Mouse (Mus musculus) layer of hippocampus, postnatal 25 days (tissue): ENCODE results near the gene Elavl3. TPM values are rescaled to one million over a fixed set of nuclear protein-coding genes. Genes with fewer than 3 reads are reported as not detected.
"Not testable (repeated sequence)": the region's sequence is repeated elsewhere in the genome, so short reads cannot be mapped to it uniquely, and the experiment has no call there.

Experiments used
- DNase-seq, 2 experiments: peaks; one replicate each; pipeline ENCODE4 v3.0.0; 2022; ENCODE audit warnings: mixed read lengths in 2 of 2, low spot score in 1 of 2; ENCODE audit errors: extremely low spot score in 1 of 2
- total RNA-seq, 2 experiments: library from RNA; stranded (reverse); gene quantifications; 2 replicates each; pipeline ENCODE4 v1.2.3; 2021

Elavl3 gene
- 100 to 1,000 TPM; 155 to 158 TPM for total RNA-seq

- peak; percentile 73 to 76 for DNase-seq
Measured at GRCm38 (mm10) chr9:22051958-22052254, at the start of gene Elavl3. Elavl3 (minus strand) TSS chr9:22052023.

DNA sequence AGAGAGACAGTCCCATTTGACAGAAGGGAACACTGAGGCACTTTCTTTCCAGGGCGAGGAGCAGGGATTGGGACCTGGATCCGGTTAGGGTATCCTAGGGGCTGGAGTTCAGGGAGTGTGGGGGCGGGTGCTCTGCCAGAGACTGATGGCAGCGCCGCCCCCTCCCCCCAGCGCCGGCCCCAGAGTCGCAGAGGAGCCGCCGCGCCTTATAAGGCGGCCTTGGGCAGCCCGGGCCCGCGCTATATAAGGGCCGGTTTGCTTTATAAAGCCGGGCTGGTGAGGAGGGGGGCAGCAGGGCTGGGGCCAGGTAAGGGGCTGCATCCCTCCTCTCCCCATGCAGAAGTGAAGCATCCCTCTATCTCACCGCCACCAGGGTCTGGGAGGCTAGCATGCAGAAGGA, 48.1 kb upstream of the Elavl3 start:
- no peak for DNase-seq

- no peak for DNase-seq
Measured at GRCm38 (mm10) chr9:22098993-22099696, 47.3 kb upstream of the Elavl3 start, which contains the start of gene Cnn1. Cnn1 (plus strand) TSS chr9:22099216.

- DNase-seq: peak; percentile 41 to 68
Measured at GRCm38 (mm10) chr9:22095854-22096307, 44.1 kb upstream of the Elavl3 start.

- DNase-seq: no peak
Measured at GRCm38 (mm10) chr9:22092746-22093145, 40.9 kb upstream of the Elavl3 start.

GRCm38 (mm10) chr9:22089986-22090385, 38.2 kb upstream of the Elavl3 start:
- no peak for DNase-seq

- DNase-seq: no peak
Measured at GRCm38 (mm10) chr9:22089281-22089680, 37.5 kb upstream of the Elavl3 start.

- no peak for DNase-seq
Measured at GRCm38 (mm10) chr9:22087034-22087618, 35.3 kb upstream of the Elavl3 start.

DNA sequence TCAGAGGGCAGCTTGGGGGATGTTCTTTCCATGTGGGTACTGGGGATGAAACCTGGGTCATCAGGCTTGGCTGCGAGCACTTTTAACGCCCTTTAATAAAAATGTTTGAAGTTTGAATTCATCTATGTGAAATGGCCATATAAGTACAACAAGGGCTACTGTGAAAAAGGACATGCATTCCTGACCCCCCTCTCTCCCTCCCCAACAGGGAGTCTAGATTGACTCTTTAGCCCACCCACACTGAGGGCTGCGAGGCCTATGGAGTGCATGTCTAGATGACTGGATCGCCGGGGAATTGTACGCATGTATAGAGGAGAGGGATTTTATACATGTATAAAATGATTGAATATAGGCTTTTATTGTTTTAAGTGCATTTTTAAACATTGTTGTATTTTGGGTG, 34.2 kb upstream of the Elavl3 start:
- no peak for DNase-seq

DNA sequence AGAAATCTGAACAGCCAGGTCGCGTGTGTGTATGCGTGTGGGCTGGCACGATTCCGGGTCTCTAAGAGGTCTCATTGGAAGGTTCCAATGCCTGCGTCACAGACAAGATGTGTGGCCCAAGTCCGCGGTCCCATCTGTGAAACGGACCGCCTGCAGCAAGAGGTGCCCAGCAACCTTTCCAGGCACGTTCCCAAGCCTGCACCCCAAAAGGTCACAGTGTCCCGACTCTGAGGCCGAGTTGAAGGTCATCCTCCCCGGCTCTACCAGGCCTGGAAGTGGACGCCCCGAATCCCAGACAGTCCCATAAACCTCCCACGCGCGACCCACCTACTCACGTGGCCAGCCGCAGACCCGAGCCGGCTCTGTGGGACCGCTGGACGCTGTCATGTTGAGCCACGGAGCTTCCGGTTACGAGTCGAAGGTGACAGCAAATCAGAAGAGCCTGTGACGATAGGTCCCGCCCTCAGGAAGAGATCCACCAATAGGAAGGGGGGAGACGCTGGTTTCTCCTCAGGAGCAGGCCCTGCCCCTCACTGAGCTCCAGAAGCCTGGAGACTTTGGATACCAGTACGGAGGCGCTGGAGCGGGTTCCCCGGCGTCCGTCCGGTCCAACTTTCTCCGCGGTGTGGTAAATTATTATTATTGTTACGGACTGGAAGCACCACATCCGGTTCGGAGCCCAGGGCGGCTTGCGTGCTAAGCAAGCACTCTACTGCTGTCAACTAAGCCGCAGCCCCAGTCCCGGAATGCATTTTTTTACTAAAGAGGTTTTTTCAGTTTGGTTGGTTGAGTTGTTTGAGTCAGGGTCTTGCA, 33.4 kb upstream of the Elavl3 start, which contains the start of gene Ecsit:
TSS of gene Ecsit (minus strand) at position 417 of the 813 bp plus-strand sequence.
- DNase-seq: peak; percentile 76 to 83

DNA sequence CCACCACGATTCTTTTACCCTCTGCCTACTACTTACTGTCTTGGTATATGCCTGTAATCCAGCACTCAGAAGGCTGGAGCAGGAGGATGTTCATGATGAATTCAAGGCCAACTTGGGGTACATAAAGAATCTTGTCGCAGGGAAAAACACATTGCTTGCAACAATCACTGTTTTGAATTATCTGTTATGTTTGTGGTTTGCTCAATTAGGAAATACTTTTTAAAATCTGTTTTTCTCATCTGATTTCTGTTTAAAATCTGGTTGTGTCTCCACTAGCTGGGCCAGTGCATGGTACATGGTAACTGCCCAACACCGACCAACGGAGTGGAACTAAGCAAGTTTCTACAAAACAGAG, 32.8 kb upstream of the Elavl3 start:
- no peak for DNase-seq

GRCm38 (mm10) chr9:22076223-22076622, 24.4 kb upstream of the Elavl3 start:
- DNase-seq: no peak

DNA sequence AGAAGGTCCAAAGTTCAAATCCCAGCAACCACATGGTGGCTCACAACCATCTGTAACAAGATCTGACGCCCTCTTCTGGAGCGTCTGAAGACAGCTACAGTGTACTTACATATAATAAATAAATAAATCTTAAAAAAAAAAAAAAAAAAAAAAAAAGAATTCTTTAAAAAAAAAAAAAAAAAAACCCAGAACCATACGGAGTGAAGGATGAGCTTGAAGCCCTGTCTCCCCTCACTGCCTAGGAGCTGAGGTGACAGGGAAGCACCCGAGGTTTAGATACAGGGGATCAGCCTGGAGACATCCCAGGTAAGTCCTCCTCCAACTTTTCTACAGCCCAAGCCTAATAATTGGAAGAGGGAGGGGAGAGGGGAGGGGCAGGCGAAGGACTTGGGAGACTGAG, 24.0 kb upstream of the Elavl3 start:
- DNase-seq: not testable (repeated sequence)

DNA sequence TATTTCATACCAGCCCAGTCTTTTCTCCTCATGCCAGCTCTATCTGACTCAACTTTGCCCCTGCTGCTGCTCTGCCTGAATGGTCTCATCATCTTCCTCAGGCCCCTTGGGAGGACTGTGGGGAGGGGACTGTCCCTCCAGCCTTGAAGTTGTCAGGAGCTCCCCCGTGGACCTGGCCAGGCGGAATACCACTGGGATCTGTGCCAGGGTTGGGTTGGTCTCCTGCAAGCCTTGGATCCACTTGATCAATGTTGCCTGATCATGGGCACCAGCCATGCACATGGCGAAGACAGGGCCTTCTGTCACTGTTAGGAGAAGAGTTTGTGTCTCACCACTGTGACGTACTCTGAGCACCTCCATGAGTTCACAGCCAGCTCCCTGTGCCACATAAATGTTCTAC, 20.5 kb upstream of the Elavl3 start:
- no peak for DNase-seq

DNA sequence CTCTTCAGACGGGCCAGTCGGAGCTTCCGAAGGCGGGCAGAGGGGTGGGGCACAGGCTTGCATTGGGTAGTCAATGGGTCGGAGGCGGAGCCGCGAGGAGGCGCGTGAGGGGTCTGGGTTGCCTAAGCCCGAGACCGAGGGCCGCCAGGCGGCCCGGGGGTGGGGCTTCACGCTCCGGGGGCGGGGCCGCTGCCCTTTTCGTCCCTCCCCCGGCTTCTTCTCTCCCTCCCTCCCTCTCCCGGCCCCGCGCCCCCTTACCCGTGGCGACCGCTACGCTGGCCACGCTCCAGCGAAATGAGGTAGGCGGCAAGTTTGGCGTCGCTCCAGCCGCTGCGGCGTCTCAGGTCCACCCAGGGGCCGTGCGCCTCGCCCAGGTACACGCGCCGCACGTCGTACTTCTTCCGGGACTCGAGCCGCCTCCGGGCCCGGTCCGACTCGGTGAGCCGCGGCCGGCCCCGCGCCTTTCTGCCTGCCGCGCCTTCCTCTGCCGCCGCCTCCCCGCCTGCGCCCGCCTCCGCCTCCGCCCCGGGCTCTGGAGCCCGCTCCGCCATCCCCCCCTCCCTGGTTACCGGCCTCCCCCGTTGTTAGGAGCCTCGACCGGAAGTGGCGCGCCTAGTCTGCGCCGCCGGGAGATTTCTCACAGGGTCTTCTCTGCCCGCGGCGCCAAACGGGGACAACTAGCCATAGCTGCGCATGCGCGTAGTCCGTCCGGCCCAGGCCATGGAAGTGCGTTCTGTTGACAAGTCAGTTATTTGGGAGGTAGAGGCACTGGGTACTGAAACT, 19.2 kb upstream of the Elavl3 start, which contains the start of the genes Gm49318 and Zfp653:
TSS of gene Gm49318 (minus strand) at position 469 of the 783 bp plus-strand sequence.
TSS of gene Zfp653 (minus strand) at position 586 of the 783 bp plus-strand sequence.
- DNase-seq: peak; percentile 96

GRCm38 (mm10) chr9:22069881-22070553, 18.2 kb upstream of the Elavl3 start:
- DNase-seq: no peak

DNA sequence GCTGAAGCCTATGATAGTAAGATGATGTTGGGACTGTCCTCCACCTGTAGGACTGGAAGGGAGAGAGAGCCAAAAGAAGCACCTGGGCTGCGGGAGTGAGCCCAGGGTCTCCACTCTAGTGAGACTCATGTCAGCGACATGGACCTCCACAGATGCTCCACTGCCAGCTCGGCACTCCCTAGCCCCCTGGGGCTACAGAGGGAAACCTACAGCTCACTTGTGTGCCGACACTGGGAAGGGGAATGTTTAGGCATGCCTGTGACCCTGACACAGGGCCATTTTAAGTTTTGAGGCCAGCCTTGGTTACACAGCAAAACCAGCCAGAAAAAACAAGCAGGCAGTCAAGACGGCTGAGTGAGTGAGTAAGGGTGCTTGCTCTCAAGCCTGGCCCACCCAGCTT, 15.4 kb upstream of the Elavl3 start:
- no peak for DNase-seq

DNA sequence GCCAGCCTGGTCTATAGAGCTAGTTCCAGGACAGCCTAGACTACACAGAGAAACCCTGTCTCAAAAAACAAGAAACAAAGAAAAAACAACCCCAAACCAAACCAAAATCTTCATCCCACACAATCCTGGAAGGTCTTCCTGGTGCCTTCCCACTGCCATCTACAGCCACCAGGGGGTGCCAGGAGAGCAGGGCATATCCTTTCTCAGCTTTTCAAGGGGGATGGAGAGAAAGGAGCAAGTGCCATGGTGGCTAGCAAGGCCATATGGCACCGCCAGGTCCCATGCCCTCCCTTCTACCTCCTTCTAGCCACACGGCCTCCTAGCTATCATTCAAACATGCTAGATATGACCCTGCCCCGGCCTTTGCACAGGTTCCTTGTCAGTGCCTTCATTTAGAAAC, 14.6 kb upstream of the Elavl3 start:
- DNase-seq: peak; percentile 39 to 67

- DNase-seq: no peak
Measured at GRCm38 (mm10) chr9:22065642-22066041, 13.8 kb upstream of the Elavl3 start.

DNA sequence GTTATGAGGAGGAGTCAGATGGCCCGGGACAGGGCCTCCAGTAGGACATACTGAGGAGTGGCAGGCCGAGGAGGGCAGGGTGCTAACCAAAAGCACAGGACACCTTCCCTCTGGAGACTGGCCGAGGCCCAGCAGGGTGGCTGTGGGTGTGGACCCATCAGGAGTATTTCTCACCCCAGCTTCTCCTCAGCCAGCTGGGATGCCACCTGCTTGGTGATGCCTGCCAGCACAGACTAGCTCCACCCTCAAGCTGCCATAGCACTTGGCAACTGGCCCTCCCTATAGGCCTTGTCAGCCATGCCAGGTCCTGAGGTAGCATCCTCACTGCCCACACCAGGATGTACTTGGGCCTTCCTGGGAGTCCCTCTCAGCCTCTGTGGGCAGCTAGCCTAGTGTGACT, 12.5 kb upstream of the Elavl3 start:
- DNase-seq: peak; percentile 39 to 54
